Mouse (Mus musculus): ENCODE measurements around the gene Rassf3.

DNA sequence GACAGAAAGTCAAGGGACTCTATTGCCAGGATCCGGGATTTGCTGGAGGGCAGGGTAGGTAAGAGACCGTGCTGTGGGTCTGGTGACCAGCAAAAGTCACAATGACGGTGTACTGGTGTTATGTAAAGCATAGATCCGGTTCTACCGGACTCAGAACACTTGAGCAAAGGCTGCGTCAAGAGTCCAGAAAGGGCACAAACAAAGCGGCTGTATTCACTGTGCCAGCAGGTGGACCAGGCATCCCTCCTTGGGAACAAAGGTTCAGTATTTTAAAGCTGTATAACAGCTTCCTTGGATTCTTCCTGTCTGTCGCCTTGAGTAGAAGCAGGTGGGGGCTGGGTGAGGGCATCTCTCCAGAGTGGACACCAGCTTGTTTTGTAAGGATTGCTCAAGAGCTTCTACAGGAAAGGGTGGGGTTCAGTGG is 22.3 kb upstream of the Rassf3 start:
- TF ChIP-seq CTCF (IDR thresholded peaks at IDR 0.05; ENCODE audit: low read depth), result no peak
- TF ChIP-seq EP300 (IDR thresholded peaks at IDR 0.05; ENCODE audit: low read depth), result no peak
